Mouse (Mus musculus) neural tube, embryonic 14.5 days (tissue): ENCODE results near the gene Olfr591. TPM values are rescaled to one million over a fixed set of nuclear protein-coding genes. Genes with fewer than 3 reads are reported as not detected.

ENCODE experiments used
- ATAC-seq: fragments of 200-750 bp; cut with Nextera tagmentation; 2 replicates; pipeline ENCODE4 v1.8.0; 2017; ENCODE audit warnings: low read depth, mild to moderate bottlenecking, moderate TSS enrichment, moderate library complexity
- H3K27ac ChIP-seq: fragments of 300-500 bp; sonication (generic); 2 replicates; pipeline ENCODE4 v1.5.1; 2014; ENCODE audit warnings: low read depth, mild to moderate bottlenecking, control low read depth, low read length, moderate library complexity, mixed read lengths
- H3K27me3 ChIP-seq: fragments of 300-500 bp; sonication (generic); 2 replicates; pipeline ENCODE4 v1.6.1; 2014; ENCODE audit warnings: low read length; ENCODE audit not compliant: control insufficient read depth, insufficient read depth
- H3K36me3 ChIP-seq: fragments of 300-500 bp; sonication (generic); 2 replicates; pipeline ENCODE4 v1.6.1; 2014; ENCODE audit warnings: low read length, mixed read lengths; ENCODE audit not compliant: control insufficient read depth, insufficient read depth
- H3K4me1 ChIP-seq: fragments of 300-500 bp; sonication (generic); 2 replicates; pipeline ENCODE4 v1.6.1; 2014; ENCODE audit warnings: low read length; ENCODE audit not compliant: control insufficient read depth, insufficient read depth
- H3K4me2 ChIP-seq: fragments of 300-500 bp; sonication (generic); 2 replicates; pipeline ENCODE4 v1.6.1; 2014; ENCODE audit warnings: mild to moderate bottlenecking, low read depth, low read length, control low read depth
- H3K4me3 ChIP-seq: fragments of 300-500 bp; sonication (generic); 2 replicates; pipeline ENCODE4 v1.5.1; 2014; ENCODE audit warnings: low read depth, low read length, control low read depth, mixed read lengths
- H3K9ac ChIP-seq: fragments of 300-500 bp; sonication (generic); replicated peaks from 2 replicates; pipeline ENCODE4 v1.6.1; 2014; ENCODE audit warnings: low read depth, mild to moderate bottlenecking, control low read depth, low read length, mixed read lengths
- H3K9me3 ChIP-seq: fragments of 300-500 bp; sonication (generic); 2 replicates; pipeline ENCODE4 v1.6.1; 2016; ENCODE audit warnings: low read length; ENCODE audit not compliant: control insufficient read depth
- WGBS: fragments of 180-500 bp; shearing (Covaris S2); extraction: QIAGEN DNeasy Blood & Tissue Kit; methylation state at CpG from one replicate; pipeline ENCODE4 v1.1.7; 2014; 5-methylcytosine and 5-hydroxymethylcytosine counted together
- polyA plus RNA-seq: library from polyadenylated mRNA; unstranded; fragments of >200 nt; fragmentation: Nextera tagmentation; extraction: Ambion mirVana; gene quantifications from 2 replicates; pipeline ENCODE4 v1.2.1, GENCODE M21; 2014

Gene Olfr591
- polyA plus RNA-seq, 1 experiment from 2014 or later: not detected

DNA sequence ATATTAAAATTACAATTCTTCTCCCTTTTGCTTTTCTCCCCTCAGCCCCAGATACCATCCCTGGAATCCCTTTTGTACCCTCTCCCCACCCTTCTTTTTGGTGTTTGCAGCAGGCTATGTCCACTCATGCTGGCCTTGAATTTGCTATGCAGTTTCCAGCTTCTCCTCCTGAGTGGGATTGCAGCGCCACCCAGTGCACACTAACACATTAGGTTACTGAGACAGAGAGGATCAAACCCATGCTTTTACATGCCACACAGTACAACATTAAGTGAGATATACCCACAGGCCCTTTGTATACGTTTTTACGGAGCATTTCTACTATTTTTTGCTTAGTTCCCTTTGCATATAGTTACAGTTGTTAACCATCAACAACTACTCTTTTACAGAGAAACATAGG, 58.7 kb downstream of the Olfr591 start:
- no peak overlapping the region for H3K4me2 ChIP-seq
- H3K27me3 ChIP-seq: no peaks in the 10 kb centered on the region
- no peak overlapping the region for H3K9ac ChIP-seq
- H3K4me1 ChIP-seq: no peaks in the 10 kb centered on the region
- WGBS: 43% methylated on average over 3 of the region's 3 CpGs
- ATAC-seq: no peak
- H3K9me3 ChIP-seq: no peaks in the 10 kb centered on the region
- no peaks in the 10 kb centered on the region for H3K36me3 ChIP-seq
- H3K4me3 ChIP-seq: no peak overlapping the region
- H3K27ac ChIP-seq: no peak overlapping the region

Other genes with a start within 250 kb of the Olfr591 start
- gene Olfr573-ps1, start 235.8 kb downstream of the Olfr591 start, polyA plus RNA-seq: not detected in 2 replicates
- not detected in 2 replicates for gene Olfr574, start 229.9 kb downstream of the Olfr591 start, polyA plus RNA-seq
- gene Olfr575, start 219.6 kb downstream of the Olfr591 start, polyA plus RNA-seq: not detected in 2 replicates
- not detected in 2 replicates for gene Olfr576, start 215.7 kb downstream of the Olfr591 start, polyA plus RNA-seq
- not detected in 2 replicates for gene Olfr577, start 202.4 kb downstream of the Olfr591 start, polyA plus RNA-seq
- not detected in 2 replicates for gene Olfr578, start 189.0 kb downstream of the Olfr591 start, polyA plus RNA-seq
- not detected in 2 replicates for gene Olfr582, start 140.3 kb downstream of the Olfr591 start, polyA plus RNA-seq
- gene Olfr583, start 127.0 kb downstream of the Olfr591 start, polyA plus RNA-seq: not detected in 2 replicates
- not detected in 2 replicates for gene Olfr584, start 96.5 kb downstream of the Olfr591 start, polyA plus RNA-seq
- gene Olfr585, start 80.6 kb downstream of the Olfr591 start, polyA plus RNA-seq: not detected in 2 replicates
- gene Olfr586, start 52.7 kb downstream of the Olfr591 start, polyA plus RNA-seq: not detected in 2 replicates
- not detected in 2 replicates for gene Olfr588-ps1, start 37.5 kb downstream of the Olfr591 start, polyA plus RNA-seq
- gene Olfr589, start 22.0 kb downstream of the Olfr591 start, polyA plus RNA-seq: not detected in 2 replicates
- not detected in 2 replicates for gene Olfr592, start 6.5 kb upstream of the Olfr591 start, polyA plus RNA-seq
- gene Olfr593, start 33.5 kb upstream of the Olfr591 start, polyA plus RNA-seq: not detected in 2 replicates
- not detected in 2 replicates for gene Olfr594, start 38.7 kb upstream of the Olfr591 start, polyA plus RNA-seq
- not detected in 2 replicates for gene Usp17ld, start 74.2 kb upstream of the Olfr591 start, polyA plus RNA-seq
- gene Olfr596, start 127.3 kb upstream of the Olfr591 start, polyA plus RNA-seq: not detected in 2 replicates
- not detected in 2 replicates for gene Olfr597, start 138.0 kb upstream of the Olfr591 start, polyA plus RNA-seq
- gene Olfr598, start 145.2 kb upstream of the Olfr591 start, polyA plus RNA-seq: not detected in 2 replicates
- not detected in 2 replicates for gene Olfr599, start 157.6 kb upstream of the Olfr591 start, polyA plus RNA-seq
- not detected in 2 replicates for gene Olfr600, start 171.3 kb upstream of the Olfr591 start, polyA plus RNA-seq
- not detected in 2 replicates for gene Olfr601, start 184.3 kb upstream of the Olfr591 start, polyA plus RNA-seq
- gene Olfr603, start 207.8 kb upstream of the Olfr591 start, polyA plus RNA-seq: not detected in 2 replicates
- not detected in 2 replicates for gene Usp17lc, start 236.7 kb upstream of the Olfr591 start, polyA plus RNA-seq